Mouse (Mus musculus) neural tube, embryonic 13.5 days (tissue): ENCODE data around the gene 1700018B08Rik. TPM values are rescaled to one million over a fixed set of nuclear protein-coding genes. Genes with fewer than 3 reads are reported as not detected.

Experiments used
- ATAC-seq: fragments of 200-750 bp; cut with Nextera tagmentation; 2 replicates; pipeline ENCODE4 v1.8.0; 2017; ENCODE audit warnings: low read depth, mild to moderate bottlenecking, moderate TSS enrichment, moderate library complexity
- H3K27ac ChIP-seq: fragments of 300-500 bp; sonication (generic); replicated peaks from 2 replicates; pipeline ENCODE4 v1.5.1; 2015; ENCODE audit warnings: moderate library complexity, mild to moderate bottlenecking, inconsistent platforms
- H3K27me3 ChIP-seq: fragments of 300-500 bp; sonication (generic); 2 replicates; pipeline ENCODE4 v1.6.1; 2015; ENCODE audit warnings: mild to moderate bottlenecking, inconsistent platforms
- H3K36me3 ChIP-seq: fragments of 300-500 bp; sonication (generic); 2 replicates; pipeline ENCODE4 v1.6.1; 2015; ENCODE audit warnings: mild to moderate bottlenecking, inconsistent platforms
- H3K4me1 ChIP-seq: fragments of 300-500 bp; sonication (generic); replicated peaks from 2 replicates; pipeline ENCODE4 v1.6.1; 2015; ENCODE audit warnings: inconsistent platforms
- H3K4me2 ChIP-seq: fragments of 300-500 bp; sonication (generic); 2 replicates; pipeline ENCODE4 v1.6.1; 2015; ENCODE audit warnings: inconsistent platforms, mild to moderate bottlenecking, moderate library complexity
- H3K4me3 ChIP-seq: fragments of 300-500 bp; sonication (generic); 2 replicates; pipeline ENCODE4 v1.5.1; 2015; ENCODE audit warnings: mild to moderate bottlenecking, inconsistent platforms
- H3K9ac ChIP-seq: fragments of 300-500 bp; sonication (generic); 2 replicates; pipeline ENCODE4 v1.6.1; 2015; ENCODE audit warnings: moderate library complexity, mild to moderate bottlenecking, inconsistent platforms
- H3K9me3 ChIP-seq: fragments of 300-500 bp; sonication (generic); 2 replicates; pipeline ENCODE4 v1.6.1; 2016; ENCODE audit warnings: inconsistent platforms
- WGBS: fragments of 180-500 bp; shearing (Covaris S2); methylation state at CpG from one replicate; pipeline ENCODE4 v1.1.7; 2015; 5-methylcytosine and 5-hydroxymethylcytosine counted together
- polyA plus RNA-seq: library from polyadenylated mRNA; unstranded; fragments of >200 nt; fragmentation: Nextera tagmentation; extraction: Ambion mirVana; gene quantifications from 2 replicates; pipeline ENCODE4 v1.2.1, GENCODE M21; 2015

The 1700018B08Rik gene
- polyA plus RNA-seq, 1 experiment from 2014 or later: not detected

DNA sequence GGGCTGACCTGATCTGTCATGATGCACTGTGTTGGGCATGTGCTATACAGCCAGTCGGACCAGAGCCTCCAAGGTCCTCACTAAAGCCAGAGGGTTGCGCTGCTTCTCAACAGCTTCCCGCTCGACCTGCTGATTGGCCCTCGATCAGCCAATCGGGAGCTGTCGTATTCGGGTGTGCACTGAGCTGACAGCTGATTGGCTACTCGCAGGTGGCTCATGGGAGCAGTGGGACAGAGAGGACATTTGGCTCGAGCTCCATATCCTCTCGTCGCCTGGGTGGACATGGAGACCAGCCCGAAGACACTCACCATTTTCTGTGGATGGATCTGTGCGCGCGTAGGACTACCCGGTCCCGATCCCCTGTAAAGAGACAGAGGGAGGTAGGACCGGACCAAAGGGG is 2.3 kb downstream of the 1700018B08Rik start:
- no peak overlapping the region for H3K9ac ChIP-seq
- H3K36me3 ChIP-seq: no peaks in the 10 kb centered on the region
- no peak overlapping the region for H3K4me3 ChIP-seq
- H3K4me2 ChIP-seq: no peak overlapping the region
- WGBS: 81% methylated on average over 19 of the region's 19 CpGs
- H3K4me1 ChIP-seq: 0 out of 2 replicates have a peak, but pooled peaks cover 4% of the 10 kb centered on the region
- H3K9me3 ChIP-seq: peaks cover 7% of the 10 kb centered on the region; the same call in 1 of the 2 replicates
- no peak overlapping the region for H3K27ac ChIP-seq
- peaks cover 8% of the 10 kb centered on the region; the same call in 1 of the 2 replicates for H3K27me3 ChIP-seq
- ATAC-seq: no peak

DNA sequence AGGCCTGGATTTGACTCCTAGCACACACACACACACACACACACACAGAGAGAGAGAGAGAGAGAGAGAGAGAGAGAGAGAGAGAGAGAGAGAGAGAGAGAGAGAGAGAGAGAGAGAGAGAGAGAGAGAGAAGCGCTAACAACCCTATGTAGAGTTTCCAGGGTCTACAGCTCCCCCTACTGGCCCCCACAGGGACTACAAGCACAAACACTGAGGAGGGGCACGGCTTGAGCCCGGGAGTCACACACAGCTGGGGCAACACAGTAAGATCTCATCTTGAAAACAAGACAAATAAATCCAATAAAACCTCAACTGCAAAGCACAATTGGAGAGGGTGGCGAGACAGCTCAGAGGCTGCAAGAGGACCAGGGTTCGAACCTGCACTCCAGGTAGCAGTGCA is 11.7 kb downstream of the 1700018B08Rik start:
- H3K9ac ChIP-seq: no peak overlapping the region
- H3K4me2 ChIP-seq: no peak overlapping the region
- WGBS: 52% methylated on average over 5 of the region's 5 CpGs
- H3K4me3 ChIP-seq: no peak overlapping the region
- no peaks in the 10 kb centered on the region for H3K4me1 ChIP-seq
- H3K27ac ChIP-seq: no peak overlapping the region
- H3K36me3 ChIP-seq: no peaks in the 10 kb centered on the region
- H3K27me3 ChIP-seq: peaks cover 4% of the 10 kb centered on the region; the same call in 1 of the 2 replicates
- no peak for ATAC-seq
- no peaks in the 10 kb centered on the region for H3K9me3 ChIP-seq

DNA sequence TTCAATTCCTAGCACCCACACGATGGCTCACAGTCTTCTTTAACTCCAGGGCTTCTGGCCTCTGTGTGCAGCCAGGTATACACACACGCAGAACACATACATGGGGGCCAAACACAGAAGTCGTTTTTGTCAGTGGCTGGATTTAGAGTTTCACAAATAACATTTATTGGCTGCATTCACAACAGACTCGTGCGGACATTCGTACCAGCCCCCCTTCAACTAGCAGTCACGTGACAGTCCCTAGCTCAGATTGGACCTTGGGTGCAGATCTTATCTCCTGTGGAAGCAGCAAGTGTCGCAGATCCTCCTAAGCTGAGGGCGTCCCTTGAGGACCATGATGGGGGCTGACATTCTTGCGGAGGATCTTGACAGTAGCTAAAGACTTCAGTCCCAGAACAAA is 13.5 kb downstream of the 1700018B08Rik start:
- H3K9ac ChIP-seq: no peak overlapping the region
- no peak overlapping the region for H3K27ac ChIP-seq
- no peaks in the 10 kb centered on the region for H3K9me3 ChIP-seq
- no peaks in the 10 kb centered on the region for H3K4me1 ChIP-seq
- no peak overlapping the region for H3K4me2 ChIP-seq
- no peak for ATAC-seq
- no peak overlapping the region for H3K4me3 ChIP-seq
- WGBS: 84% methylated on average over 10 of the region's 10 CpGs
- peaks cover 4% of the 10 kb centered on the region; the same call in 1 of the 2 replicates for H3K27me3 ChIP-seq
- H3K36me3 ChIP-seq: no peaks in the 10 kb centered on the region

DNA sequence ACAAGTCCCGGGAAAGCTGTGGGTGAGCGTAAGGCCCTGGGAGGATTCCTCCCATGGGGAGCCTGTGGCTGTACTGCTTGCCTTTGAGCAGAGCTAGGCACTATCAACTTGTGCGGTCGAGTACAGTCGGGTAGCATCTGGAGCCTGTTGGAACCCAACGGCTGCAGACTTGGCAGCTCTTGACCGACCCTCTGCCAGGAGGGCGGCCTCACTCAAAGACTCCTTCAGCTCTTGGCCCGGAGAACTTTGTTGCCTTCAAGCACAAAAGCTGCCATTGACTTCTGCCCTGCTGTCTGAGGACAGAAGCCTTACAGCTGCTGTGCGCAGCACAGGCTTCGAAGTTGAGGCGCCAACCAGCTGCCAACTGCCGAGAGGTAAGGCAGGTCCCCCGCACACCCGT is 15.3 kb downstream of the 1700018B08Rik start:
- Histone ChIP-seq H3K9ac (no peak overlapping the region), H3K4me1 (no peaks in the 10 kb centered on the region)
- 87% methylated on average over 15 of the region's 15 CpGs for WGBS

DNA sequence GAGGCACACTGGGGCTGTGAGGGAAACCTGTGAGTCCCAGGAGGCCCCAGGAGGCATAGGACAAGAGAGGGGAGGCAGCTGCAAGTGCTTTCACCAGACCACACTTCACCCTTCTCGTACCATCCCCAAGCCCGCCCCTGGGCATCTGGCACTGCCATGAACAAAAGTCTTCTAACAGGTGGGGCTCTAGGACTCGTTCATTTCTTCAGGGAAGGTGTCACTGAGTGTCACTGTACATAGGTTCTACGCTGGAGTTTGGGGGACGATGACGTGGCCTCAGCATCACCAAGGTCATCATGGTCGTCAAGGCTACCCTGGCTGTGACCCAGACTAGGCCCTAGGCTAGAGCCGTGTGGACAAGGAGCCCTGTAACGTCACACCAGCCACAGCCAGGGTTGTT is 16.4 kb downstream of the 1700018B08Rik start:
- no peaks in the 10 kb centered on the region for H3K36me3 ChIP-seq

More for the DNA sequence above, 15.3 kb downstream of the 1700018B08Rik start:
- Histone ChIP-seq H3K4me3 (no peak overlapping the region), H3K36me3 (no peaks in the 10 kb centered on the region), H3K9me3 (no peaks in the 10 kb centered on the region), H3K4me2 (no peak overlapping the region), H3K27me3 (peaks cover 4% of the 10 kb centered on the region; the same call in 1 of the 2 replicates), H3K27ac (no peak overlapping the region)
- no peak for ATAC-seq

DNA sequence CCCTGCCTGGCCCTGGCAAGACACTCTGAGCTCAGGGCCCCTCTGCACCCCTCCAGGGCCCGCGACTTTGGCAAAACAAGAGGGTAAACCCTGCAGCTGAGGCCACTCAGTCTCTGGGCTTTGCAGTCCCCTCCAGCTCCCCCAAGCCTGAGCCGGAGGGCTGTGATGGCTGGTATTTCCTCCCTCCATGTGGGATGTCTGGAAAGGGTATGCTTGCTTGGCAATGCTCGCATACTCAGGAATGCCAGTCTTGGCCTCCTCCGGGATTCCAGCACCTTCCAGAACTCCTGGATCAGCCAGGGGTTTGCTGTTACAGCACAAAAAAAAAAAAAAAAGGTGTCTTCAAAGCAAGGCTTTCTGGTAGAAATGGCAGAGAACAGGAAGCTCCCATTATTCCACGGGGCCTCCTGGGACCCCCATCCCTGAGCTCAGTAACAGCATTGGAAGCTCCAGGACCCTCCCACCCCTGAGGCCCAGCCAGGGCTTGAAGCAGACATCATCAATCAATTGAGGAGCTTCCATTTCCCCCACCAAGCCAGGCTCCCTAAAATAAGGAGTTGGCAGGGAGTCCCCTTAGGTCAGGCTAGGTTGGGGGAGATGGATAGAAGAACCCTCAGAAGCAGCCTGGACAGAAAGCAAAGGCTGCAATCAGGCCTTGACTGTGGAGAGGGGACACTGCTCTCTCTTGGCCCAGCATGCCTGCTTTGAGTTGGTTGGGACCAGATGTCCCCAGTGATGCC is 17.1 kb downstream of the 1700018B08Rik start:
- no peaks in the 10 kb centered on the region for H3K36me3 ChIP-seq
- no peak for ATAC-seq

More for the DNA sequence above, 16.4 kb downstream of the 1700018B08Rik start:
- Histone ChIP-seq H3K9ac (no peak overlapping the region), H3K4me2 (no peak overlapping the region), H3K4me3 (no peak overlapping the region), H3K4me1 (no peaks in the 10 kb centered on the region), H3K27me3 (peaks cover 4% of the 10 kb centered on the region; the same call in 1 of the 2 replicates), H3K27ac (no peak overlapping the region), H3K9me3 (no peaks in the 10 kb centered on the region)
- WGBS: 90% methylated on average over 9 of the region's 9 CpGs
- ATAC-seq: no peak

DNA sequence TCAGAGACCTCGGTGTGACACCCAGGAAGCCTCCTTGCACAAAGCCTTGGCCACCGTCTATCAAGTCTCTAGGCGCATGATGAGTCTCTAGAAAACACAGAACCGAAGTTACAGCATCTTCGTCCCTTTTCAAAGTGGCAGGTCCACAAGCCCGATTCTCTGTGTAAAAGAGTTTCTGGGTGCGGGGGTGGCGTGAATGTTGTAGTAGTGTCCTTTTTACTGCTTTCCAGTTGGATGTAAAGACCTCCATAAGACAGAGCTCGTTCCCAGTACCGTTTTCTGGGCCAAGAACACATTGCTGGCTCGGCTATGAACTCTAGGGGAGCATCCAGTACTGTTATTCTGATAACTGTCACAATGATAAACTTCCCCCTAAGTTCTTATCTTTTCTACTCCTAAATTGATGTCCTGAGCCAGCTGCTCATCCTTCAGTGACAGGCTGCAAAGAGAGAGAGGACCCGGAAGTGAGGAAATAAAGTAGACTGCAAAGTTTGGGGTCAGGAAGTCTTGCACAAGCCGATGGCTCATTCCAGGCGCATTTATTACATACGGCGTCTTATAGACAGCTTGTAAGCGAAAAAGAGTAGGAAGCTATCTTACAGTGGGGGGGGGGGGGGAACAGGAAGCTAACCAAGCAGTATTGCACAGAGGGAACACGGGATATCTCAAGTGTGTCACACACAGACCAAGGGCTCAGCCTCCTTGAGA is 18.9 kb downstream of the 1700018B08Rik start:
- Histone ChIP-seq H3K4me2 (no peak overlapping the region), H3K9me3 (no peaks in the 10 kb centered on the region), H3K9ac (no peak overlapping the region), H3K27ac (no peak overlapping the region), H3K4me3 (no peak overlapping the region), H3K4me1 (no peaks in the 10 kb centered on the region), H3K36me3 (no peaks in the 10 kb centered on the region), H3K27me3 (no peaks in the 10 kb centered on the region)
- 79% methylated on average over 18 of the region's 18 CpGs for WGBS
- ATAC-seq: no peak

More for the DNA sequence above, 17.1 kb downstream of the 1700018B08Rik start:
- Histone ChIP-seq H3K9ac (no peak overlapping the region), H3K4me1 (no peaks in the 10 kb centered on the region), H3K27me3 (peaks cover 4% of the 10 kb centered on the region; the same call in 1 of the 2 replicates), H3K4me3 (no peak overlapping the region), H3K27ac (no peak overlapping the region), H3K4me2 (no peak overlapping the region), H3K9me3 (no peaks in the 10 kb centered on the region)
- WGBS: 71% methylated on average over 6 of the region's 6 CpGs

DNA sequence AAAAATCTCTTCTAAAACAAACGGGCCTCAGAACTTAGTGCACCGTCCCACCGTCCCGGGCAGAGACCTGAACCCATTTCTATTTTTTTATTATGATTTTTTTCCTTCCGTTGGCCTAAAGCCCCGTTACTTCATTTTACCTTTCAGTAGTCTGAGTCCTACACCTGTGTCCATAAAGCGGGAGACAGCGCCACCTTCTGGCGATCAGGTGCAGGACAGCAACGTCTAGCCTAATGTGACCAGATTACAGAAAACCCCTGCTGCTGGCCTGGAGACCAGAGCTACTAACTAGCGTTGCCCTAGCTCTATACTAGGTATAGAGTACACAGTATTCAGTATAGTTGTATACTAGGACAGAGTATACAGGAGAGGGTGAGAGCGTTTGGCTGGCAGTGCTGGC is 30.7 kb downstream of the 1700018B08Rik start:
- H3K27me3 ChIP-seq: peaks cover 48% of the 10 kb centered on the region
- H3K9ac ChIP-seq: no peak overlapping the region
- H3K4me1 ChIP-seq: no peaks in the 10 kb centered on the region
- H3K4me2 ChIP-seq: no peak overlapping the region
- no peak overlapping the region for H3K4me3 ChIP-seq
- WGBS: 6% methylated on average over 12 of the region's 12 CpGs
- H3K9me3 ChIP-seq: no peaks in the 10 kb centered on the region
- ATAC-seq: peak; percentile 78
- H3K27ac ChIP-seq: no peak overlapping the region
- H3K36me3 ChIP-seq: no peaks in the 10 kb centered on the region

DNA sequence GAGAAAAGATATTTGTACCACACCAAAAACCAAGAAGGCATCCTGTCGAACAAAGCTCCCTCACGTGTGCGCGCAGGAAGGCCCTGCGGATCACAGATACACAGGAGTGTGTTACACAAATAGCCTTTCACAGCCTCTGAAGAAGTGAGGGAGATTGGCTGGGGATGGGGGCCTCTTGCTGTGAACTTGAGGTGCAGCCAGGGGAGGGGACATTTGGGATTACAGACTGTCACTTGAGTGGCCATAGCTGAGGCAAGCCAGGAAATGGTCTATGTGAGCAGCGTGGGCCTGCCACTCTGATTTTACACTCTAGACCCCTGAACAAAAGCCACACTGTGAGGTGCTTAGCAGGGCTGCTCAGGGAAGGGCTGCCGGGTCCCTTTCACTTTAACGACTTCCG is 32.4 kb downstream of the 1700018B08Rik start:
- Histone ChIP-seq H3K27me3 (peaks cover 48% of the 10 kb centered on the region), H3K4me3 (no peak overlapping the region), H3K4me1 (no peaks in the 10 kb centered on the region), H3K4me2 (no peak overlapping the region), H3K9ac (no peak overlapping the region), H3K36me3 (no peaks in the 10 kb centered on the region), H3K27ac (no peak overlapping the region), H3K9me3 (no peaks in the 10 kb centered on the region)
- ATAC-seq: no peak
- 54% methylated on average over 9 of the region's 9 CpGs for WGBS

DNA sequence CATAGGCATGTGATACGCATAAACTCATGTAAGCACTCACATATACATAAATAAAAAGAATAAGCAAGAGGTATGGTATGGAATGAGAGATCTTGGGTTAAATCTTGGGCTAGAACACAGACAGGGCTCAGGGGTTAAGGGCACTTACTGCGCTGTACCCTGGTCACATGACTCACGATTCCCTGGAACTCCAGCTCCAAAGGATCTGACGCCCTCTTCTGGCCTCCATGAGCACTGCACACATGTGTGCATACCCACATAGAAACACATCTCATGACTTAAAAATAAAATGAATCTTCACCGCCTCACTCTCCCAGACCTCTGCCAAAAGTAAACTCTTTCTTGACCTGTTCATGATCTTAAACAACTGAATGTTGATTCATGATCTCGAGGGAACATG is 46.5 kb downstream of the 1700018B08Rik start:
- no peaks in the 10 kb centered on the region for H3K27me3 ChIP-seq
- no peak overlapping the region for H3K9ac ChIP-seq
- H3K9me3 ChIP-seq: no peaks in the 10 kb centered on the region
- no peak for ATAC-seq
- H3K36me3 ChIP-seq: no peaks in the 10 kb centered on the region
- no peak overlapping the region for H3K27ac ChIP-seq
- no peaks in the 10 kb centered on the region for H3K4me1 ChIP-seq
- H3K4me3 ChIP-seq: no peak overlapping the region
- H3K4me2 ChIP-seq: no peak overlapping the region
- WGBS: 84% methylated on average over 6 of the region's 6 CpGs

DNA sequence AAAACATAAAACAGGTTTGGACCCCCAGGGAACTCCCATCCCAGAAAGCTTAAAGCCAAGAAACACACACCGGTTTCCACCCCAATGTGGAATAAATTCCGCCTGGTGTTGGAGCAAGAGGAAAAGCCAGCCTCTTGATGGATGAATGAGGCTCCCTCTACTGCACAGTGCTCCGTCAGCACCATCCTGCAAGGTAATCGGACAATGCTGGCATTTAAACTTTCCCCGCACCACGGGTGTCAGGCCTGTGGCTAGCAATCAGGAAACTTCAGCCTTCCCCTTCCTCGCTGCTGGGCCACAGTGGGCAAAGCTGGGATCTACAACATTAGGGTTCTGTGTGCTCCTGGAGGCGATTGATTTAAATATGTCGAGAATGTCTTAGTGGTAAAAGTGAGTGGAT is 52.5 kb downstream of the 1700018B08Rik start:
- Histone ChIP-seq H3K27ac (no peak overlapping the region), H3K9me3 (no peaks in the 10 kb centered on the region), H3K27me3 (no peaks in the 10 kb centered on the region), H3K4me2 (no peak overlapping the region), H3K9ac (no peak overlapping the region), H3K36me3 (no peaks in the 10 kb centered on the region), H3K4me1 (0 out of 2 replicates have a peak, but pooled peaks cover 4% of the 10 kb centered on the region), H3K4me3 (no peak overlapping the region)
- no peak for ATAC-seq
- 55% methylated on average over 9 of the region's 9 CpGs for WGBS

DNA sequence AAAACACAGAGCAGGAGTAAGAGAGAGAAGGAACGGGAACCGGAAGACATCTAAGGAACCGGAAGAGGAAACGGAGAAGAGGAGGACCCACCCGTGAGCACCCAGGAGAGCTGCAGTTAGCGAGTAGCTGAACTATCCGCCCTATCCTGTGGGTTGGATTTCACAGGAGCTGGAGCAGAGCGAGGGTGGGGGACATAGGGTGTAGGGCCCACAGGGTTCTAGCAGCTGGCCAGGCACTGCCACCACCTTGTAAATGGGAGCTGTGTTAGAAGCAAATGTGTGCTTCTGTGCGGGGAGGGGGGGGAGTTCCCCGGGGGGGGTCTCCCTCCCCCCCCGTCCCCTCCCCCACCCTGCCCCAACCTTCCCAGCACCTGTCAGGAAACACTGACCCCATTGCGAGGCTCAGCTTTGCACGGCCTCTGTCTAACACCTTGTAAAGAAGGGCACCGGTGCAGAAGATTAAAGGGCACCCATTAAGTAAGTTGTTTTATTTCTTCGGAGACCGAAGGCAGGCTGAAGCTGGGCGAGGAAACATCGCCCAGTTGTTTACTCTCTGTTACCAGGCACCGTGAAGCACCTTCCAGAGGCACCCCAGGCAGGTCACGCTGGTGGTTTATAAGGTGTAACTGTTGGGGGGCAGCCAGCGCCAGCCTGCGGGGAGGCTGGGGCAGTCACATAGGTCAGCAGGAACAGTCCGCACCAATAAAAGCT is 59.9 kb downstream of the 1700018B08Rik start:
- H3K4me3 ChIP-seq: no peak overlapping the region
- no peak overlapping the region for H3K4me2 ChIP-seq
- no peaks in the 10 kb centered on the region for H3K9me3 ChIP-seq
- H3K27me3 ChIP-seq: peaks cover under 1% of the 10 kb centered on the region; the same call in 1 of the 2 replicates
- 54% methylated on average over 23 of the region's 23 CpGs for WGBS
- ATAC-seq: no peak
- H3K4me1 ChIP-seq: peaks cover 23% of the 10 kb centered on the region
- no peak overlapping the region for H3K27ac ChIP-seq
- H3K36me3 ChIP-seq: no peaks in the 10 kb centered on the region
- H3K9ac ChIP-seq: 0 out of 2 replicates have a peak overlapping the region, but pooled peaks have one; percentile 8
